Mouse (Mus musculus) hindbrain, embryonic 15.5 days (tissue): Measurements from ENCODE around the gene Rpp40. TPM values are rescaled to one million over a fixed set of nuclear protein-coding genes. Genes with fewer than 3 reads are reported as not detected.

Experiments used
- ATAC-seq: fragments of 200-750 bp; cut with Nextera tagmentation; 2 replicates; pipeline ENCODE4 v1.8.0; 2017; ENCODE audit warnings: low read depth, moderate number of reproducible peaks, moderate TSS enrichment; ENCODE audit not compliant: low FRiP score
- H3K27ac ChIP-seq: fragments of 300-500 bp; sonication (generic); replicated peaks from 2 replicates; pipeline ENCODE4 v1.5.1; 2015; ENCODE audit warnings: mild to moderate bottlenecking, inconsistent platforms
- H3K27me3 ChIP-seq: fragments of 300-500 bp; sonication (generic); 2 replicates; pipeline ENCODE4 v1.6.1; 2015; ENCODE audit warnings: control low read depth, inconsistent platforms
- H3K36me3 ChIP-seq: fragments of 300-500 bp; sonication (generic); 2 replicates; pipeline ENCODE4 v1.6.1; 2015; ENCODE audit warnings: control low read depth, inconsistent platforms
- H3K4me1 ChIP-seq: fragments of 300-500 bp; sonication (generic); replicated peaks from 2 replicates; pipeline ENCODE4 v1.6.1; 2015; ENCODE audit warnings: control low read depth, inconsistent platforms
- H3K4me2 ChIP-seq: fragments of 300-500 bp; sonication (generic); 2 replicates; pipeline ENCODE4 v1.6.1; 2015; ENCODE audit warnings: moderate library complexity, mild to moderate bottlenecking, inconsistent platforms
- H3K4me3 ChIP-seq: fragments of 300-500 bp; sonication (generic); 2 replicates; pipeline ENCODE4 v1.5.1; 2015; ENCODE audit warnings: mild to moderate bottlenecking, inconsistent platforms
- H3K9ac ChIP-seq: fragments of 300-500 bp; sonication (generic); 2 replicates; pipeline ENCODE4 v1.6.1; 2015; ENCODE audit warnings: inconsistent platforms
- H3K9me3 ChIP-seq: fragments of 300-500 bp; sonication (generic); 2 replicates; pipeline ENCODE4 v1.6.1; 2016; ENCODE audit warnings: control low read depth, inconsistent platforms
- WGBS: fragments of 180-500 bp; shearing (Covaris S2); methylation state at CpG from one replicate; pipeline ENCODE4 v1.1.7; 2015; 5-methylcytosine and 5-hydroxymethylcytosine counted together
- polyA plus RNA-seq: library from polyadenylated mRNA; unstranded; fragments of >200 nt; fragmentation: Nextera tagmentation; extraction: Ambion mirVana; gene quantifications from 2 replicates; pipeline ENCODE4 v1.2.1, GENCODE M21; 2015

Gene Rpp40
- 7.4 and 8.4 TPM in 2 replicates for polyA plus RNA-seq

DNA sequence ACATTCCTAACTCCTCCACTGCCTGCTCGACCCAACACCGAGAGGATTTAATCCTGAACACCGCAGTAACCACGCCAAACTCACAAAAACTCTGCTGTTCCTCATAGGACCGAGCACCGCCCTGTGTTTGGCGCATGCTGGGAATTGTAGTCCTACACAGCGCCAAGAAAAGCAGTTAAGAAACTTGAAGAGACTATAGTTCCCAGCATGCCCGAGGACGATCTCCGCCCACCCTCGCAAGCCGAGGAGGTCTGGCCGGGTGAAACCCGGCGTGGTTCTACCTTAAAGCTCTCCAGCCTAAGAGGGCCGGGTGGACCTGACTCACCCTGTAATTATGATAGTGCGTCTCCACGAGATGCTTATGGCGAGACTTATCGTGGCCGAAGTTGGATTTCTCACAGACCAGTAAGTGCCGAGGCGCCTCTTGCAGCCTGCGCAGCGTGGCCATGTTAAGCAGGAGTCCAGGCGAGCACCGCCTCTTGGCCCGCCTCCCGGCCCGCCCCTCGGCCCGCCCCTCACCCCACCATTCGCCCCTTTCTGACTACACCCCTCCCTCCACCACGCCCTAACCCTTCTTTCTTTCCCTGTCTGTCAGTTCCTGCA is at the start of gene Rpp40:
Rpp40 (minus strand) TSS at position 481 of the 603 bp plus-strand sequence.
- Histone ChIP-seq H3K27me3 (no peaks in the 10 kb centered on the region), H3K9ac (peak within 1 kb of the TSS; percentile 55), H3K4me3 (peak within 1 kb of the TSS; percentile 64), H3K36me3 (no peaks in the 10 kb centered on the region), H3K9me3 (no peaks in the 10 kb centered on the region), H3K27ac (peak within 1 kb of the TSS; percentile 63; the same call in 1 of the 2 replicates), H3K4me1 (no peaks in the 10 kb centered on the region), H3K4me2 (peak within 1 kb of the TSS; percentile 86)
- WGBS, result under 1% methylated on average over 35 of the region's 35 CpGs
- ATAC-seq, result peak; percentile 100

- H3K27me3 ChIP-seq, result no peaks in the 10 kb centered on the region
- no peak for ATAC-seq
- no peak overlapping the region for H3K27ac ChIP-seq
- no peak overlapping the region for H3K4me2 ChIP-seq
- no peak overlapping the region for H3K9ac ChIP-seq
- no peaks in the 10 kb centered on the region for H3K9me3 ChIP-seq
- no peak overlapping the region for H3K4me3 ChIP-seq
- H3K4me1 ChIP-seq, result no peaks in the 10 kb centered on the region
- 88% methylated on average over 17 of the region's 17 CpGs for WGBS
- H3K36me3 ChIP-seq, result no peaks in the 10 kb centered on the region
Observed at GRCm38 (mm10) chr13:35949814-35950455, 43.8 kb upstream of the Rpp40 start.

DNA sequence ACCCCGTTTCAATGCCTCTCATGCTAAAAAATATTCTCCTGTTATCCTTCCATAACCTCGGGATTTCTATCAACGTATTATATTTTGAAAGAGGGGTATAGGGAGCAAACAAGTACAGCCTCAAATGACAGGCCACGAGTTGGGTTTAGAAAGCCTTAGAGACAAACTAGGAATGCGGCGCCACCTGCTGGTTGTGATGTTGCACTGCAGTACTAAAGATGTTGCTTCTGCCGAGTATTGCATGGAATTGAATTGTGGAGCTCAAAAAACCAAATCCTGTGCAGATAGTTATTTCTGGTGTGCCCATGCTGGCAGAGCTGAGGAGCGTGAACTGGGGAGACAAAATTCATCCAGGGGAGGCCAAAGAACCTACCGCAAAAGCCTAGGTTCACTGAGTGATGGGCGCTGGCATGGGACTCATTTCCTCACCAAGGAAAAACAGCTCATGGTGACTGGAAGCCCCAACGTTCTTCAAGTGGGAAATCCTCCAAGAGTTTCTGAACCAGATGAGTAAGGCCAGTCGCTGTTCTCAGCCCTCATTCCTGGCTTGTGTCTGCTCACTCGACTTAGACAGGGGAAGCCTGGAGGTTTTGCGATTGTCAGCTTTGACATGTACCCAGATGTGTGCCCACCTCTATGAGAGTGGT is 41.3 kb upstream of the Rpp40 start:
- no peak overlapping the region for H3K4me2 ChIP-seq
- no peaks in the 10 kb centered on the region for H3K9me3 ChIP-seq
- H3K27ac ChIP-seq, result no peak overlapping the region
- no peak overlapping the region for H3K9ac ChIP-seq
- no peak overlapping the region for H3K4me3 ChIP-seq
- 24% methylated on average over 14 of the region's 14 CpGs for WGBS
- peak; percentile 57; the same call in 1 of the 2 replicates for ATAC-seq
- H3K4me1 ChIP-seq, result no peaks in the 10 kb centered on the region
- no peaks in the 10 kb centered on the region for H3K27me3 ChIP-seq
- no peaks in the 10 kb centered on the region for H3K36me3 ChIP-seq

GRCm38 (mm10) chr13:35946659-35947353 is 40.6 kb upstream of the Rpp40 start:
- Histone ChIP-seq H3K36me3 (no peaks in the 10 kb centered on the region), H3K27ac (no peak overlapping the region), H3K4me1 (no peaks in the 10 kb centered on the region), H3K9ac (no peak overlapping the region), H3K4me2 (no peak overlapping the region), H3K4me3 (no peak overlapping the region), H3K9me3 (no peaks in the 10 kb centered on the region), H3K27me3 (no peaks in the 10 kb centered on the region)
- ATAC-seq, result peak; percentile 49; the same call in 1 of the 2 replicates
- WGBS, result 70% methylated on average over 20 of the region's 20 CpGs

- no peaks in the 10 kb centered on the region for H3K36me3 ChIP-seq
- H3K27ac ChIP-seq, result no peak overlapping the region
- H3K9ac ChIP-seq, result no peak overlapping the region
- H3K4me2 ChIP-seq, result no peak overlapping the region
- 90% methylated on average over 5 of the region's 5 CpGs for WGBS
- no peaks in the 10 kb centered on the region for H3K9me3 ChIP-seq
- H3K27me3 ChIP-seq, result no peaks in the 10 kb centered on the region
- no peak for ATAC-seq
- H3K4me3 ChIP-seq, result no peak overlapping the region
- H3K4me1 ChIP-seq, result no peaks in the 10 kb centered on the region
Observed at GRCm38 (mm10) chr13:35940934-35941333, 34.8 kb upstream of the Rpp40 start.

- no peaks in the 10 kb centered on the region for H3K27me3 ChIP-seq
- no peak overlapping the region for H3K27ac ChIP-seq
- H3K4me3 ChIP-seq, result no peak overlapping the region
- no peaks in the 10 kb centered on the region for H3K36me3 ChIP-seq
- H3K4me1 ChIP-seq, result no peaks in the 10 kb centered on the region
- no peaks in the 10 kb centered on the region; the same call in 1 of the 2 replicates for H3K9me3 ChIP-seq
- ATAC-seq, result no peak
- no peak overlapping the region for H3K9ac ChIP-seq
- WGBS, result 73% methylated on average over 18 of the region's 18 CpGs
- H3K4me2 ChIP-seq, result no peak overlapping the region
Observed at GRCm38 (mm10) chr13:35939871-35940665, 33.9 kb upstream of the Rpp40 start.

DNA sequence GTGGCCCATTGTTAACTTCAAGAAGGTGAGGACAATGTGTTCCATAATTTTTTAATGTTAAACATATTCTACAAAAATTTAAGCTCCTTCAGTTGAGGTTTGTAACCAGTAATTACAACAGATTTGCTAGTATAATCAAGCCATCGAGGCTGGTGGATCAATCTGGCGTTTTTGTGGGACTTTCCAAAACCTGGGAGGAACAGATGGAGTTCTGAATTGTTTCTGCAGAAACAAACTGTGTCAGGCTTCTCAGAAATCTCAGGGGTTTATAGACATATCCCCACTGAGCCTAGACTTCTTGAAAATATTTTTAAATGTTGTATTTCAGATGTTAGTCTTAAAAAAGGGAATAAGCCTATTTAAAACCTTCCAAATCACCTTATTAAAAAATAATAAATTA is 31.8 kb upstream of the Rpp40 start:
- H3K27me3 ChIP-seq, result no peaks in the 10 kb centered on the region

GRCm38 (mm10) chr13:35911476-35911875 is 5.3 kb upstream of the Rpp40 start:
- no peaks in the 10 kb centered on the region for H3K36me3 ChIP-seq
- no peak overlapping the region for H3K9ac ChIP-seq
- 89% methylated on average over 1 of the region's 1 CpGs for WGBS
- no peak overlapping the region for H3K27ac ChIP-seq
- no peak overlapping the region for H3K4me3 ChIP-seq
- no peaks in the 10 kb centered on the region for H3K4me1 ChIP-seq
- no peaks in the 10 kb centered on the region for H3K27me3 ChIP-seq
- H3K4me2 ChIP-seq, result no peak overlapping the region
- no peak for ATAC-seq
- no peaks in the 10 kb centered on the region for H3K9me3 ChIP-seq

More for the DNA sequence above, 31.8 kb upstream of the Rpp40 start:
- ATAC-seq, result no peak
- 76% methylated on average over 2 of the region's 2 CpGs for WGBS
- H3K36me3 ChIP-seq, result no peaks in the 10 kb centered on the region
- H3K4me2 ChIP-seq, result no peak overlapping the region
- H3K27ac ChIP-seq, result no peak overlapping the region
- H3K9me3 ChIP-seq, result no peaks in the 10 kb centered on the region; the same call in 1 of the 2 replicates
- no peak overlapping the region for H3K4me3 ChIP-seq
- H3K9ac ChIP-seq, result no peak overlapping the region
- no peaks in the 10 kb centered on the region for H3K4me1 ChIP-seq

DNA sequence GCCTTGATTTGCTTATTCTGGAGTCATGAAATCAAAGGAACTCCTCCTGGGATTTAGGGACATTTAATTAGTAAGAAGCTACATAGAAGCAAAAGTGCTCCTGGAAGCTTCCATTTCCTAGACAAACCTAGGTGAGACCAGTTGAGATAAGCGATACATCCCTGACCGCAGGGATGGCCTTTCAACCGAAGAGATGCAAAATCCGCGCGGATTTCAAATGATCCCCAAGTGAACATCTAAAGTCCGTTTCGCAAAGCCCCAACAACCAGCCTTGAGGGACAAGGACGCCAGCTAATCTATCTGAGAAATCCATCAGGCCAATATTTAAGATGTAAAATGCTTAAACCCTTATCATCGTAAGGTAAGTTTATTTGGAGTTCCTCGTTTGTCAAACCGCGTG is 781 bp downstream of the Rpp40 start:
- Histone ChIP-seq H3K9me3 (no peaks in the 10 kb centered on the region), H3K4me3 (peak overlapping the region; percentile 64), H3K36me3 (no peaks in the 10 kb centered on the region), H3K4me2 (peak overlapping the region; percentile 86), H3K27me3 (no peaks in the 10 kb centered on the region), H3K27ac (0 out of 2 replicates have a peak overlapping the region, but pooled peaks have one; percentile 25), H3K9ac (peak overlapping the region; percentile 51), H3K4me1 (no peaks in the 10 kb centered on the region)
- 1% methylated on average over 13 of the region's 13 CpGs for WGBS
- no peak for ATAC-seq

GRCm38 (mm10) chr13:35892866-35893265 is 13.3 kb downstream of the Rpp40 start:
- no peak overlapping the region for H3K4me2 ChIP-seq
- no peak overlapping the region for H3K4me3 ChIP-seq
- no peak for ATAC-seq
- H3K27me3 ChIP-seq, result no peaks in the 10 kb centered on the region
- WGBS, result 90% methylated on average over 3 of the region's 3 CpGs
- no peaks in the 10 kb centered on the region for H3K4me1 ChIP-seq
- H3K9me3 ChIP-seq, result no peaks in the 10 kb centered on the region
- H3K36me3 ChIP-seq, result peaks cover 13% of the 10 kb centered on the region; the same call in 1 of the 2 replicates
- no peak overlapping the region for H3K9ac ChIP-seq
- H3K27ac ChIP-seq, result no peak overlapping the region

DNA sequence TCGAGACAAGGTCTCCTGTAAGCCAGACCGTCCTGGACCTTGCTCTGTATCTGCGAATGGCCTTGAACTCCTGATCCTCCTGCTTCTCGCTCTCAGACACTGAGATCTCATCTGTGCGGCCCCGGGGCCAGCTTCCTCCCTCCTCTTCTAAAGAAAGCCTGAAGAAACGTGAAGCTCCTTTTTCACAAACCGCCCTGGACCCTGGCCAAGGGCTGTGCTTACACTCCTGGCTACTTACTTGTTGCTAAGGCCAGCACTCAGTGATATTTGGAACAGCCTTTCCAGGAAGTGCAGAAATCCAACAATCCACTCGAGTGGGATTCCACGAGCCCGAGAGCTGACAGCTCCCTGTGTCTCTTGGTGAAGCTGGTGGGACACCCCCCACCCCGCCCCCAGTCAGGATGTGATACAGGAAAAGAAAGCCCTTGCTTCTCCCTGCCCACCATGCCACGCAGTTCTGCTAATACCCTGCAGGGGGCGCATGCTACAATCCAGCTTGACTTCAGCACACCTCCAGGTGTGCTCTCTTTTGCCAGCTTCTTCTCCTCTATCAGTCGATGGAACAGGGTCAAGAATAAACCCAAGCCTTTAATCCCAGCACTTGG is 19.9 kb downstream of the Rpp40 start:
- no peak overlapping the region for H3K4me2 ChIP-seq
- H3K4me3 ChIP-seq, result no peak overlapping the region
- no peak overlapping the region for H3K9ac ChIP-seq
- no peaks in the 10 kb centered on the region for H3K9me3 ChIP-seq
- no peak for ATAC-seq
- no peak overlapping the region for H3K27ac ChIP-seq
- no peaks in the 10 kb centered on the region for H3K27me3 ChIP-seq
- peaks cover 7% of the 10 kb centered on the region; the same call in 1 of the 2 replicates for H3K4me1 ChIP-seq
- WGBS, result 43% methylated on average over 14 of the region's 15 CpGs
- H3K36me3 ChIP-seq, result no peaks in the 10 kb centered on the region
